Mouse (Mus musculus): ENCODE results near the gene Mpeg1.

GRCm38 (mm10) chr19:12471866-12472265, 11.3 kb downstream of the Mpeg1 start:
- TF ChIP-seq POLR2A (IDR thresholded peaks at IDR 0.05; ENCODE audit: insufficient read depth, low read depth, low read length) (no peak), CTCF (IDR thresholded peaks at IDR 0.05; ENCODE audit: insufficient read depth, low read depth, low read length) (no peak)

All from olfactory bulb, adult 2 months (tissue).